Mouse (Mus musculus) gastrocnemius, adult 18-20 months (tissue): Measurements from ENCODE around the gene Gabra5. TPM values are rescaled to one million over a fixed set of nuclear protein-coding genes. Genes with fewer than 3 reads are reported as not detected.

Experiments
- DNase-seq: peaks from one replicate; pipeline ENCODE4 v3.0.0; 2021; ENCODE audit warnings: low spot score
- long read RNA-seq, 2 experiments: library from polyadenylated mRNA; stranded (forward); transcript quantifications; one replicate each; pipeline ENCODE4 v2.0.0; 2021
- total RNA-seq, 2 experiments: library from RNA; stranded (reverse); gene quantifications; 2 replicates each; pipeline ENCODE4 v1.2.3; 2021

The Gabra5 gene
- total RNA-seq = not detected
- long read RNA-seq, experiment 1 = 0 reads
- long read RNA-seq, experiment 2 = 0 reads

- DNase-seq = no peak
Observed at GRCm38 (mm10) chr7:57509681-57510141, at the start of gene Gabra5. Gene Gabra5 (minus strand): TSS chr7:57510059.

GRCm38 (mm10) chr7:57538565-57538964 lies 28.7 kb upstream of the Gabra5 start:
- DNase-seq = no peak

GRCm38 (mm10) chr7:57532676-57533075 lies 22.8 kb upstream of the Gabra5 start:
- no peak for DNase-seq

GRCm38 (mm10) chr7:57529954-57530353 lies 20.1 kb upstream of the Gabra5 start:
- DNase-seq = no peak

GRCm38 (mm10) chr7:57529451-57529850 lies 19.6 kb upstream of the Gabra5 start:
- no peak for DNase-seq

GRCm38 (mm10) chr7:57512955-57513354 lies 3.1 kb upstream of the Gabra5 start:
- DNase-seq = no peak

- no peak for DNase-seq
Observed at GRCm38 (mm10) chr7:57508860-57509632, 813 bp downstream of the Gabra5 start.

- no peak for DNase-seq
Observed at GRCm38 (mm10) chr7:57502809-57503208, 7.0 kb downstream of the Gabra5 start.

GRCm38 (mm10) chr7:57491795-57492194 lies 18.1 kb downstream of the Gabra5 start:
- DNase-seq = peak; percentile 6

- DNase-seq = no peak
Observed at GRCm38 (mm10) chr7:57486907-57487306, 23.0 kb downstream of the Gabra5 start.

GRCm38 (mm10) chr7:57482896-57483295 lies 27.0 kb downstream of the Gabra5 start:
- DNase-seq = no peak

- no peak for DNase-seq
Observed at GRCm38 (mm10) chr7:57473811-57474525, 35.9 kb downstream of the Gabra5 start.

- no peak for DNase-seq
Observed at GRCm38 (mm10) chr7:57471316-57471715, 38.5 kb downstream of the Gabra5 start.

- DNase-seq = no peak
Observed at GRCm38 (mm10) chr7:57460354-57460753, 49.5 kb downstream of the Gabra5 start.

GRCm38 (mm10) chr7:57448239-57448638 lies 61.6 kb downstream of the Gabra5 start:
- no peak for DNase-seq

- no peak for DNase-seq
Observed at GRCm38 (mm10) chr7:57422675-57423074, 87.2 kb downstream of the Gabra5 start.

GRCm38 (mm10) chr7:57421044-57421443 lies 88.8 kb downstream of the Gabra5 start:
- DNase-seq = no peak

- DNase-seq = no peak
Observed at GRCm38 (mm10) chr7:57419392-57419791, 90.5 kb downstream of the Gabra5 start, which contains the start of gene Gabrb3. Gene Gabrb3 (plus strand): TSS chr7:57419692.

- DNase-seq = no peak
Observed at GRCm38 (mm10) chr7:57412896-57413295, 97.0 kb downstream of the Gabra5 start.

- DNase-seq = no peak
Observed at GRCm38 (mm10) chr7:57411163-57411562, 98.7 kb downstream of the Gabra5 start.

GRCm38 (mm10) chr7:57393551-57393950 lies 116.3 kb downstream of the Gabra5 start:
- DNase-seq = no peak

- no peak for DNase-seq
Observed at GRCm38 (mm10) chr7:57390046-57390445, 119.8 kb downstream of the Gabra5 start.

GRCm38 (mm10) chr7:57387341-57387654 lies 122.6 kb downstream of the Gabra5 start:
- DNase-seq = no peak
